Mouse (Mus musculus): ENCODE measurements around the gene Taar2. TPM values are rescaled to one million over a fixed set of nuclear protein-coding genes. Genes with fewer than 3 reads are reported as not detected.

Gene Taar2
- total RNA-seq, 1 experiment = not detected

GRCm38 (mm10) chr10:23985546-23985945 is 47.2 kb downstream of the Taar2 start, which contains the start of gene Taar6:
Gene Taar6, minus strand, starts transcription at chr10:23985646.
- DNase-seq (ENCODE audit: low read depth, low spot score) = no peak
- no peaks in the 10 kb centered on the region for H3K9me3 ChIP-seq (ENCODE audit: control insufficient read depth, insufficient read depth, low read depth, low read length)
- TF ChIP-seq HCFC1 (IDR thresholded peaks at IDR 0.05; ENCODE audit: borderline replicate concordance, insufficient read depth, low read length) (no peak), MAFK (IDR thresholded peaks at IDR 0.05; ENCODE audit: insufficient read depth, low read depth, low read length) (no peak), ZC3H11A (IDR thresholded peaks at IDR 0.05; ENCODE audit: borderline replicate concordance, low read depth, low read length) (no peak), ZNF384 (IDR thresholded peaks at IDR 0.05; ENCODE audit: low read depth, low read length) (no peak), CHD2 (IDR thresholded peaks at IDR 0.05; ENCODE audit: low read depth, low read length) (no peak)
- no peak within 1 kb of the TSS for H3K4me3 ChIP-seq (ENCODE audit: insufficient read depth in 1 of 2, low read depth in 1 of 2, low read length in 2 of 2, poor library complexity in 1 of 2, severe bottlenecking in 1 of 2)
- no peaks in the 10 kb centered on the region for H3K4me1 ChIP-seq (ENCODE audit: control insufficient read depth in 2 of 2, insufficient read depth in 2 of 2, low read length in 2 of 2, poor library complexity in 1 of 2)
- no peaks in the 10 kb centered on the region for H3K36me3 ChIP-seq (ENCODE audit: control insufficient read depth, insufficient read depth, low read length, poor library complexity, severe bottlenecking)
- H3K9ac ChIP-seq (ENCODE audit: insufficient read depth, low read depth, low read length, poor library complexity, severe bottlenecking) = no peak within 1 kb of the TSS
- no peak within 1 kb of the TSS for H3K27ac ChIP-seq (ENCODE audit: insufficient read depth, low read depth, low read length, poor library complexity, severe bottlenecking)
- in situ Hi-C loops (cut with MboI; ENCODE audit: low sequenced_read_pairs in 2 of 2, unreplicated experiment in 2 of 2) = no loop called here

GRCm38 (mm10) chr10:23986419-23986818 is 48.0 kb downstream of the Taar2 start:
- TF ChIP-seq HCFC1 (IDR thresholded peaks at IDR 0.05; ENCODE audit: borderline replicate concordance, insufficient read depth, low read length) = no peak
- TF ChIP-seq MAFK (IDR thresholded peaks at IDR 0.05; ENCODE audit: insufficient read depth, low read depth, low read length) = no peak
- TF ChIP-seq ZC3H11A (IDR thresholded peaks at IDR 0.05; ENCODE audit: borderline replicate concordance, low read depth, low read length) = no peak
- TF ChIP-seq ZNF384 (IDR thresholded peaks at IDR 0.05; ENCODE audit: low read depth, low read length) = no peak
- TF ChIP-seq CHD2 (IDR thresholded peaks at IDR 0.05; ENCODE audit: low read depth, low read length) = no peak
- H3K36me3 ChIP-seq (ENCODE audit: control insufficient read depth, insufficient read depth, low read length, poor library complexity, severe bottlenecking) = no peaks in the 10 kb centered on the region
- H3K27ac ChIP-seq (ENCODE audit: insufficient read depth, low read depth, low read length, poor library complexity, severe bottlenecking) = no peak overlapping the region
- no peak overlapping the region for H3K9ac ChIP-seq (ENCODE audit: insufficient read depth, low read depth, low read length, poor library complexity, severe bottlenecking)
- DNase-seq (ENCODE audit: low read depth, low spot score) = no peak
- H3K9me3 ChIP-seq (ENCODE audit: control insufficient read depth, insufficient read depth, low read depth, low read length) = no peaks in the 10 kb centered on the region
- H3K4me1 ChIP-seq (ENCODE audit: control insufficient read depth in 2 of 2, insufficient read depth in 2 of 2, low read length in 2 of 2, poor library complexity in 1 of 2) = no peaks in the 10 kb centered on the region
- in situ Hi-C loops (cut with MboI; ENCODE audit: low sequenced_read_pairs in 2 of 2, unreplicated experiment in 2 of 2) = no loop called here
- H3K4me3 ChIP-seq (ENCODE audit: insufficient read depth in 1 of 2, low read depth in 1 of 2, low read length in 2 of 2, poor library complexity in 1 of 2, severe bottlenecking in 1 of 2) = no peak overlapping the region

Other genes with a start within 250 kb of the Taar2 start
- 3,853 and 4,411 TPM in 2 replicates for gene Rps12, start 151.3 kb upstream of the Taar2 start, total RNA-seq (2012; rRNA removed)
- gene Slc18b1, start 141.6 kb upstream of the Taar2 start, total RNA-seq (2012; rRNA removed) = 4.1 and 5.9 TPM in 2 replicates
- not detected in 2 replicates for gene Vnn3, start 87.1 kb upstream of the Taar2 start, total RNA-seq (2012; rRNA removed)
- gene Vnn1, start 43.9 kb upstream of the Taar2 start, total RNA-seq (2012; rRNA removed) = 2.0 and 4.1 TPM in 2 replicates
- not detected in 2 replicates for gene Taar1, start 18.2 kb upstream of the Taar2 start, total RNA-seq (2012; rRNA removed)
- not detected in 2 replicates for gene Taar3, start 11.0 kb downstream of the Taar2 start, total RNA-seq (2012; rRNA removed)
- not detected in 2 replicates for gene Taar4, start 21.9 kb downstream of the Taar2 start, total RNA-seq (2012; rRNA removed)
- not detected in 2 replicates for gene Taar5, start 32.1 kb downstream of the Taar2 start, total RNA-seq (2012; rRNA removed)
- not detected in 2 replicates for gene Taar6, start 47.1 kb downstream of the Taar2 start, total RNA-seq (2012; rRNA removed)
- gene Taar7a, start 54.9 kb downstream of the Taar2 start, total RNA-seq (2012; rRNA removed) = not detected in 2 replicates
- gene Taar7b, start 61.4 kb downstream of the Taar2 start, total RNA-seq (2012; rRNA removed) = not detected in 2 replicates
- not detected in 2 replicates for gene Taar7d, start 88.7 kb downstream of the Taar2 start, total RNA-seq (2012; rRNA removed)
- gene Taar7e, start 99.0 kb downstream of the Taar2 start, total RNA-seq (2012; rRNA removed) = not detected in 2 replicates
- gene Taar7f, start 110.9 kb downstream of the Taar2 start, total RNA-seq (2012; rRNA removed) = not detected in 2 replicates
- not detected in 2 replicates for gene Taar8a, start 137.9 kb downstream of the Taar2 start, total RNA-seq (2012; rRNA removed)
- not detected in 2 replicates for gene Taar8b, start 153.7 kb downstream of the Taar2 start, total RNA-seq (2012; rRNA removed)
- not detected in 2 replicates for gene Taar8c, start 163.3 kb downstream of the Taar2 start, total RNA-seq (2012; rRNA removed)
- not detected in 2 replicates for gene Taar9, start 171.0 kb downstream of the Taar2 start, total RNA-seq (2012; rRNA removed)
- 27.0 and 44.5 TPM in 2 replicates for gene Stx7, start 210.7 kb downstream of the Taar2 start, total RNA-seq (2012; rRNA removed)